Mouse (Mus musculus) hindbrain, postnatal 0 days (tissue): ENCODE measurements at regions not wholly inside any gene's neighbourhood (a gene's known extent, or its start where the extent isn't known, plus 50 kb on each side); places are given as distances from the start of the nearest gene placed in this dataset.
A peak's percentile ranks its signal among the peaks of the same experiment; 100 is the strongest.
"Not testable (repeated sequence)": the region's sequence is repeated elsewhere in the genome, so short reads cannot be mapped to it uniquely, and the experiment has no call there.

Experiments
- ATAC-seq: fragments of 200-750 bp; cut with Nextera tagmentation; 2 replicates; pipeline ENCODE4 v1.8.0; 2017; ENCODE audit warnings: mild to moderate bottlenecking, moderate TSS enrichment, moderate library complexity
- DNase-seq: peaks from one replicate; pipeline ENCODE4 v3.0.0-alpha.2; 2015; ENCODE audit warnings: low spot score
- H3K27ac ChIP-seq: fragments of 300-500 bp; sonication (generic); 2 replicates; pipeline ENCODE4 v1.5.1; 2014; ENCODE audit warnings: mild to moderate bottlenecking
- H3K27me3 ChIP-seq: fragments of 300-500 bp; sonication (generic); 2 replicates; pipeline ENCODE4 v1.6.1; 2014; ENCODE audit warnings: low read length, mixed read lengths; ENCODE audit not compliant: insufficient read depth
- H3K36me3 ChIP-seq: fragments of 300-500 bp; sonication (generic); 2 replicates; pipeline ENCODE4 v1.6.1; 2014; ENCODE audit warnings: low read length, mixed read lengths; ENCODE audit not compliant: insufficient read depth
- H3K4me1 ChIP-seq: fragments of 300-500 bp; sonication (generic); 2 replicates; pipeline ENCODE4 v1.6.1; 2014; ENCODE audit warnings: antibody characterized with exemption, low read length, mixed read lengths; ENCODE audit not compliant: insufficient read depth
- H3K4me2 ChIP-seq: fragments of 300-500 bp; sonication (generic); 2 replicates; pipeline ENCODE4 v1.6.1; 2014; ENCODE audit warnings: low read depth, mild to moderate bottlenecking, low read length, moderate library complexity, mixed read lengths
- H3K4me3 ChIP-seq: fragments of 300-500 bp; sonication (generic); 2 replicates; pipeline ENCODE4 v1.5.1; 2014; ENCODE audit warnings: low read length
- H3K9ac ChIP-seq: fragments of 300-500 bp; sonication (generic); replicated peaks from 2 replicates; pipeline ENCODE4 v1.6.1; 2014; ENCODE audit warnings: mild to moderate bottlenecking, low read length, moderate library complexity, mixed read lengths
- H3K9me3 ChIP-seq: fragments of 300-500 bp; sonication (generic); 2 replicates; pipeline ENCODE4 v1.6.1; 2016; ENCODE audit warnings: low read length, mixed read lengths
- CTCF ChIP-seq: IDR thresholded peaks from 2 replicates; pipeline ENCODE4 v1.5.1; 2016; ENCODE audit warnings: antibody characterized with exemption, control low read depth, low read depth
- WGBS: fragments of 180-500 bp; shearing (Covaris S2); extraction: QIAGEN DNeasy Blood & Tissue Kit; methylation state at CpG from one replicate; pipeline ENCODE4 v1.1.7; 2014; 5-methylcytosine and 5-hydroxymethylcytosine counted together

DNA sequence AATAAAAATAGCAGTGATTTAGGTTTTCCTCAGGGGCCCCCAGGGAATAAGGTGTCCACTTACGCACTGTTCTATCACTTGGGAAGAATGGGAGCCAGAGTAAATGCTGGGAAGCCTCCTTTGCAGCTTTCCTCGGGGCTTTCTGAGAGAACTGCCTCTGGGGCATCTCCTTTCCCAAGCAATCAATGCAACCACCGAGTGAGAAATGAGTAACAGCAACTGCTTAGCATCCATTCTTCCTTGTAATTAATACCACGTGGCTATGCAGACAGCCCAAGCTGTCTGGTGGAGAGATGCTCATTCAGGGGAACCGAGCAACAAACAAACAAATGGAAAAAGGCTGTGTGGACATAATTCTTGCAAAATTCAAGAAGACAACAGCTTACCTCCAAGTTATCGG, 117.9 kb upstream of the Camk1g start:
- no peak for ATAC-seq
- no peaks in the 10 kb centered on the region for H3K36me3 ChIP-seq
- DNase-seq = peak; percentile 45
- 30% methylated on average over 6 of the region's 6 CpGs for WGBS
- no peaks in the 10 kb centered on the region for H3K9me3 ChIP-seq
- no peak overlapping the region for H3K4me2 ChIP-seq
- H3K27ac ChIP-seq = no peak overlapping the region
- TF ChIP-seq CTCF = no peak
- H3K9ac ChIP-seq = no peak overlapping the region
- no peaks in the 10 kb centered on the region for H3K27me3 ChIP-seq
- H3K4me3 ChIP-seq = no peak overlapping the region
- no peaks in the 10 kb centered on the region for H3K4me1 ChIP-seq

DNA sequence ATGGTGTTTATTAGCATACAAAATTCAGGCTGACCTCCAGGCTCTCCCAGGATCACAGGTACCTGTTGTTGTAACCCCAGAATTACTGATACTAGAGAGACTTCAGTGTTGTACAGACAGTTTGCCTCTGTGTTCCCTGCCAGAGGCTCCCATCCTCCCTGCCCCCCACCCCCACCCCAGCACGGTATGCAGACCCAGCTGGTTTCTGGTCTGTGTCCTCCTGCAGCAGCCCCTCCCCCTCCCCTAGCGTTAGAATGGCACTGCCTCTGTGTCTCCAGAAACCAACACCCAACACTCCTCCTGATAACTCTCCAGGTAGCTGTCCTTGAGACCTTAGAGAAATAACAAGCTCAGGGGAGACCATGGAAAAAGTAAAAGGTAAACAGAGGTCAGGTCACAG, 116.6 kb upstream of the Camk1g start:
- H3K27ac ChIP-seq, ATAC-seq, H3K4me3 ChIP-seq, H3K27me3 ChIP-seq, H3K9ac ChIP-seq, H3K9me3 ChIP-seq, DNase-seq, H3K4me2 ChIP-seq, H3K36me3 ChIP-seq, H3K4me1 ChIP-seq: not testable (repeated sequence)
- 4% methylated on average over 2 of the region's 2 CpGs for WGBS

DNA sequence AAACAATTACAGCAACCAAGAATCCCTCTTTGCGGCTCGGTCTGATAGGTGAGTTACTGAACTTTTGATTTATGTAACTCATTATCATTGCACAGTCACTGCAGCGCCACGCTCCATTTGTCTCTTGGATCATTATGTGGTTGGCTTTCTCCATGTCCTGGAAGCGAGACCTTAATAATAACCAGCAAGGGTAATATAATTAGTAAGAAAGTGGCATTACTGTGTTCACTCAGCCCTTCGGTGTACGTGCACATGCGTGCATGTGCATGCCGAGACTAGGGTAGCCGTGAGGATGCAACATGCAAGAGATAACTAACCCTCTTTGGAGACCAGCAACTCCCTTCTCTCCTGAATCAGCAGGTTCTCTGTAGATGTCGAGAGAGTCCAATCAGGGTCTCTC, 114.9 kb upstream of the Camk1g start:
- Histone ChIP-seq H3K4me1 (no peaks in the 10 kb centered on the region), H3K27ac (no peak overlapping the region), H3K36me3 (no peaks in the 10 kb centered on the region), H3K27me3 (no peaks in the 10 kb centered on the region), H3K4me3 (no peak overlapping the region), H3K9me3 (no peaks in the 10 kb centered on the region), H3K4me2 (no peak overlapping the region), H3K9ac (no peak overlapping the region)
- TF ChIP-seq CTCF = no peak
- 68% methylated on average over 11 of the region's 11 CpGs for WGBS
- DNase-seq (no peak), ATAC-seq (no peak)

DNA sequence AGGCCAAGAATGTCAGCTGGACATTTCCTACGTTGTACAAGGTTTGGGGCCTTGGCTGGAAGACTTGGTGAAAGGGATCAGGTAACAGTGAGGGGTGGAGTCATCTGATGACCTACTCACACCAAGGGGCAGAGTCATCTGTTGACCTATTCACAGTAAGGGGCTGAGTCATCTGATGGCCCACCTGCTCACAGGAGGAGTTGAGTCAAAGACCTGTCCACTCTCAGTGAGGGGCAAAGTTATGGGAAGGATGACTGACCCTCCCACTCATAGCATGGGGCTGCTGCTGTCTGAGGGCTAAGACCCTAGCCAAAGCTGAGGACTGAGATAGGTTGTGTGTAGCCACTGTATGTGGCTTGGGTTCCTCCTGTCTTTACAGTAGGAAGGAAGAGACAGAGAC, 107.2 kb upstream of the Camk1g start:
- Histone ChIP-seq H3K4me3 (no peak overlapping the region), H3K4me2 (no peak overlapping the region), H3K9ac (no peak overlapping the region), H3K4me1 (no peaks in the 10 kb centered on the region), H3K27ac (no peak overlapping the region), H3K9me3 (no peaks in the 10 kb centered on the region), H3K27me3 (no peaks in the 10 kb centered on the region), H3K36me3 (no peaks in the 10 kb centered on the region)
- 71% methylated on average over 1 of the region's 1 CpGs for WGBS
- DNase-seq = no peak
- TF ChIP-seq CTCF = no peak
- no peak for ATAC-seq

DNA sequence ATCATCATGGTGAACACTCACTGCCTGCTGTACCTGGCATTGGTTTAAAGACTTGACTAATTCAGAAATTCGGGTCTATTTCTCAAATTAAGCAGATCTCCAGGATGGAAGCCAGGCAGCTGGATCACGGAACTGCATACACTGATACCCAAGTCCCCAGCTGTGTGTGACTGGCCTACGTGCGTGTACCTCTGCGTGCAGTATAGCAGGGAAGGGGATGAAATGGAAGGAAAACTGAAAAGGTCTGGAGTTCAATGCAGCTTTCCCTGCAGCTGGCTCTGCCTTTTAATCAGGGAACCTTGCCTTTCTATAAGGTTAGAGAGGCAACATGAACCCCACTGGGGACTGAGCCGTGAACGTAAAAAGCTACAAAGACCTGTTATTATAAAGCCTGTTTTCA, 106.7 kb upstream of the Camk1g start:
- Histone ChIP-seq H3K9me3 (no peaks in the 10 kb centered on the region), H3K27ac (no peak overlapping the region), H3K27me3 (no peaks in the 10 kb centered on the region), H3K4me3 (no peak overlapping the region), H3K36me3 (no peaks in the 10 kb centered on the region), H3K4me1 (no peaks in the 10 kb centered on the region), H3K4me2 (no peak overlapping the region), H3K9ac (no peak overlapping the region)
- 75% methylated on average over 7 of the region's 7 CpGs for WGBS
- ATAC-seq (no peak), DNase-seq (no peak)
- no peak for TF ChIP-seq CTCF

DNA sequence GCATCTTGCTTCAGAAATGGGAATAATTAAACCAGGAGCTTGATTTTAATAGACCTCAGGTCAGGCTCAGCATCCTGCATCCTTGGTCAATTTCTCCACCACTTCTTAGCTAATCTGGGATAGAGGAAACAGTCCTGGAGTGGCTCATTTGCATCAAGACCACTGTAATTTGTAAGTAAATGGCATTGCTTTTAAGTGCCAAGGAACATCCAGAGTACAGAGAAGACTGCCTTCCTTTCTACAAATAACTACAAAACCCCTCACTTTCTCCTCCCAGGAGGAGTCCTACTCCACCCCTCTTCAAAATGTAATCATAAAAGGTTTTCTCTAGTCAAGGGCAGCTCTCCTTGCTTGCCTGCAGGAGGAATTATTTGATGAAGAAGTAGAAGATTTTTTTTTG, 96.2 kb upstream of the Camk1g start:
- Histone ChIP-seq H3K27ac (no peak overlapping the region), H3K9me3 (no peaks in the 10 kb centered on the region), H3K36me3 (no peaks in the 10 kb centered on the region), H3K27me3 (no peaks in the 10 kb centered on the region), H3K4me3 (no peak overlapping the region), H3K9ac (no peak overlapping the region), H3K4me2 (no peak overlapping the region), H3K4me1 (no peaks in the 10 kb centered on the region)
- no peak for DNase-seq
- ATAC-seq = no peak
- no peak for TF ChIP-seq CTCF

DNA sequence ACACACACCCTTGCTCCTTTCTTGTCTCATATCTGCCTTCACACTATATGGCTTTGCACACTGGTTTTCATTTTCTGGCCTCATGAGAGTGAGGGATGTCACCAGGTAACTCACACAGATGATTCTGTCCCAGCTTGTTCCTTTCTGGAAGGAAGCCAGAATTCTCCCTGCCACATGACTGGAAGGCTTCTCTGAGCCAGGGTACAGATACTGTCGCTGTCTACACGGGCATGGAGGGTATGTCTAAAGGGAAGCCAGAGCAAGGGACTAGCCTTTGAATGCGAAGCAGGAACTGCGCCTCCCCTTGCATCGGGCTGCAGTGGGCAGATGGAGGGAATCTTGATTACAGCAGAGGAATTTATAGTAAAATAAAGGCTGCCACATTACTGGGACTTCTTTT, 89.6 kb upstream of the Camk1g start:
- H3K27ac ChIP-seq = no peak overlapping the region
- DNase-seq (peak; percentile 47), ATAC-seq (no peak)
- no peak overlapping the region for H3K4me2 ChIP-seq
- no peak for TF ChIP-seq CTCF
- H3K9ac ChIP-seq = no peak overlapping the region
- H3K9me3 ChIP-seq = no peaks in the 10 kb centered on the region
- H3K27me3 ChIP-seq = no peaks in the 10 kb centered on the region
- no peaks in the 10 kb centered on the region for H3K36me3 ChIP-seq
- no peaks in the 10 kb centered on the region for H3K4me1 ChIP-seq
- 41% methylated on average over 5 of the region's 5 CpGs for WGBS
- no peak overlapping the region for H3K4me3 ChIP-seq

DNA sequence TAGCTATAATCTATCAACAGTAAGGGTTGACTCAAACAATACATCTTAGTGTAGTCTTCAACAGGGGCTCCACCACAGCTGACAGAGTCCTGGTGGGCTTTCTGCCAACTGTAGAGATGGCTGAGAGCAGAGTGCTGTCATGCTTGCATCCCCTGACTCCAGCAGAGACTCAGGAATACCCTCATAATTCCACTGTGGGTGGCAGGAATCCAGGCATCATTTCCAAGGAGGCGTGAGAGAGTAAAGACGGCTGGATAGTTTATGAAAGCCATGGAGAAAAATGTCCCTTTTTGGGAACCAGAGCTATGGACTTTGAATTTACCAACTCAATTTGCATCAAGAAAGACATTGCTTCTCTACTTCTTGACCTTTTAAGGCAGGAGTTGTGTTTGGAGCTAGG, 87.8 kb upstream of the Camk1g start:
- DNase-seq (peak; percentile 14), ATAC-seq (no peak)
- H3K4me2 ChIP-seq = no peak overlapping the region
- H3K4me1 ChIP-seq = no peaks in the 10 kb centered on the region
- H3K4me3 ChIP-seq = no peak overlapping the region
- TF ChIP-seq CTCF = no peak
- no peaks in the 10 kb centered on the region for H3K9me3 ChIP-seq
- WGBS = 53% methylated on average over 2 of the region's 2 CpGs
- H3K27ac ChIP-seq = no peak overlapping the region
- no peaks in the 10 kb centered on the region for H3K36me3 ChIP-seq
- H3K27me3 ChIP-seq = no peaks in the 10 kb centered on the region
- no peak overlapping the region for H3K9ac ChIP-seq
